Mouse (Mus musculus) liver, adult 10 weeks (tissue): ENCODE data around the gene Gpr85. TPM values are rescaled to one million over a fixed set of nuclear protein-coding genes. Genes with fewer than 3 reads are reported as not detected.

ENCODE experiments used
- polyA plus RNA-seq: library from polyadenylated mRNA; stranded (reverse); fragments of 350-450 nt; fragmentation: Illumina TruSeq; extraction: RNeasy Lipid Tissue Mini Kit (QIAGEN cat#74804); gene quantifications from one replicate; pipeline ENCODE4 v1.2.3, GENCODE M21; 2014; ENCODE audit warnings: low read depth, low replicate concordance

Gpr85 gene
- polyA plus RNA-seq, result not detected

GRCm38 (mm10) chr6:13839345-13840054 lies at the start of gene Gpr85:
Gene Gpr85, minus strand, starts transcription at chr6:13839942.

GRCm38 (mm10) chr6:13870919-13871624 lies 31.3 kb upstream of the Gpr85 start, which contains the start of gene 2610001J05Rik:
Gene 2610001J05Rik, minus strand, starts transcription at chr6:13871518.

Other genes starting within 250 kb of the Gpr85 start
- gene Tmem168, start 231.8 kb downstream of the Gpr85 start, polyA plus RNA-seq, result 28.7 TPM
- gene Bmt2, start 162.0 kb downstream of the Gpr85 start, polyA plus RNA-seq, result 17.6 TPM
- gene 2610001J05Rik, start 31.6 kb upstream of the Gpr85 start, polyA plus RNA-seq, result 41.7 TPM